Mouse (Mus musculus) urinary bladder, postnatal 36 days (tissue): Measurements from ENCODE around the gene Cox19.
"Not testable (repeated sequence)": the region's sequence is repeated elsewhere in the genome, so short reads cannot be mapped to it uniquely, and the experiment has no call there.

Experiments used
- DNase-seq, 2 experiments: peaks; one replicate each; pipeline ENCODE4 v3.0.0; 2022; ENCODE audit warnings: low spot score in 2 of 2, mixed read lengths in 1 of 2

Cox19 gene

GRCm38 (mm10) chr5:139351134-139351533, at the start of gene Cox19:
TSS of gene Cox19 (minus strand) at chr5:139351418.
- DNase-seq, result no peak

GRCm38 (mm10) chr5:139399991-139400390, 48.8 kb upstream of the Cox19 start:
- DNase-seq, result no peak

DNA sequence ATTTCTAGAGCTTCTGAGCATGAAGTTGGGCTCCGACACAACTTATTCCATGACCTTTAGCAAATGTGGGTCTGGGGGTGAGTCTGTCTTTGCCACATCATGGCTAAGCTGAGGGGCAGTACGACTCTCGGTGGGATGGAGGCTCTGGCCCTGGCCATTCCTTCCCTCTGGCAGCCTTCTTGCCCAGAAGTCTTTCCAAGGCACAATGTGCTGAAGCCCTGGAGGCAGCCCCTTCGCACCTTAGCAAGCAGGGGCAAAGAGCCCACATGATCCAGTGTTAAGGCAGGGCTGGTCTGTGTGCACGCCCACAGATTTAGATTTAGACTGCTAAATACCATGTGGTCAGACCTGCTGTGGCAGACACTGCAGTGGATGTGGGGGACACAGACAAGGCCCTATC, 47.6 kb upstream of the Cox19 start:
- no peak for DNase-seq

GRCm38 (mm10) chr5:139397959-139398753, 46.9 kb upstream of the Cox19 start:
- peak; percentile 86 to 93 for DNase-seq

GRCm38 (mm10) chr5:139397359-139397916, 46.2 kb upstream of the Cox19 start:
- no peak for DNase-seq

DNA sequence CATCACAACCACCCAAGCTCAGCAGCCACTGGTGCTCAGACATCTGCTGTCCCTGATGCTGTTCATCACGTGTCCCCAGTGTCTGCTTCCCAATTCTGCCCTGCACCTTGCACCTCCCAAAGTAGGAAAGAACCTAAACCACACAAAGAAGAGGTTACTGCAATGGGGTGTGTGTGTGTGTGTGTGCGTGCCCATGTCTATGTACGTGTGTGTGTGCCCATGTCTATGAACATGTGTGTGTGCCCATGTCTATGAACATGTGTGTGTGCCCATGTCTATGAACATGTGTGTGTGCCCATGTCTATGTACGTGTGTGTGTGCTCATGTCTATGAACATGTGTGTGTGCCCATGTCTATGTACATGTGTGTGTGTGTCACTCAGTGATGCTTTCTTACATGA, 44.3 kb upstream of the Cox19 start:
- DNase-seq, result no peak

- DNase-seq, result no peak
These were observed 43.2 kb upstream of the Cox19 start for GRCm38 (mm10) chr5:139394399-139394798.

DNA sequence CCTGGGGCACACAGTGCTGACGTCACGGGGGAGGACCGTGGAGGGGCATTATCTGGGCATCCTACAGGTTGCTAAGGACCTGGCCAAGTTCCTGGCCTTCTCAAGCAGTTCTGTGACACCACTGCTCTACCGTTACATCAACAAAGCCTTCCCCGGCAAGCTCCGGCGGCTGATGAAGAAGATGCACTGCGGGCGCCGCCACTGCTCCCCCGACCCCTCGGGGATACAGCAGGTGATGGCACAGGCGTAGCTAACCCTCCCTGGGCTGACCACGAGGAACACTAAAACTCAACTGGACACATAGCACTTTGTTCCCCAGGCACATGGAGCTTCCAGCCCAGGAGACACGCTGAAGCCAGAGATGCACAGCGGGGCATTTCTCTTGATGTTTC, 42.0 kb upstream of the Cox19 start:
- no peak for DNase-seq

- no peak for DNase-seq
These were observed 41.3 kb upstream of the Cox19 start for GRCm38 (mm10) chr5:139392219-139393196.

GRCm38 (mm10) chr5:139391309-139391990, 40.2 kb upstream of the Cox19 start:
- DNase-seq, result no peak

GRCm38 (mm10) chr5:139390324-139391119, 39.3 kb upstream of the Cox19 start:
- not testable (repeated sequence) for DNase-seq

- DNase-seq, result peak; percentile 67 to 84
These were observed 38.5 kb upstream of the Cox19 start for GRCm38 (mm10) chr5:139389676-139390061.

- no peak for DNase-seq
These were observed 37.8 kb upstream of the Cox19 start for GRCm38 (mm10) chr5:139388694-139389675.

DNA sequence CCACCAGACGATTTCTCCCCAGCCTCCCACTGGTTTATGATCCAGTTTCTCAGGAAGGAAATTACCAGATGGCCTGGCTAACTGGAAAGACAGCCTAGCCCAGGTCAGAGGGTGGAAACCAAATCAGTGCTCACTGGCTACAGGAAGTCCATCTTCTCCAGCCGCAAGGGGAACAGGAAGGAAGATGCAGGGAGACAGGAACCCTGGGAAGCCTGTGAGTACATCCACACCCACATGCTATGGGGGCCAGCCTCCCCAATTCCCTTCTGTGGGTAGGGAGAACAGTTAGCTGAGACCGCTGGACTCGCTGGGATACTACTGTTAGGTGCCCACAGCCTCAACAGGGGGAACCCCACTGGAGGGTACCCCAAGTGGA, 37.0 kb upstream of the Cox19 start:
- no peak for DNase-seq

DNA sequence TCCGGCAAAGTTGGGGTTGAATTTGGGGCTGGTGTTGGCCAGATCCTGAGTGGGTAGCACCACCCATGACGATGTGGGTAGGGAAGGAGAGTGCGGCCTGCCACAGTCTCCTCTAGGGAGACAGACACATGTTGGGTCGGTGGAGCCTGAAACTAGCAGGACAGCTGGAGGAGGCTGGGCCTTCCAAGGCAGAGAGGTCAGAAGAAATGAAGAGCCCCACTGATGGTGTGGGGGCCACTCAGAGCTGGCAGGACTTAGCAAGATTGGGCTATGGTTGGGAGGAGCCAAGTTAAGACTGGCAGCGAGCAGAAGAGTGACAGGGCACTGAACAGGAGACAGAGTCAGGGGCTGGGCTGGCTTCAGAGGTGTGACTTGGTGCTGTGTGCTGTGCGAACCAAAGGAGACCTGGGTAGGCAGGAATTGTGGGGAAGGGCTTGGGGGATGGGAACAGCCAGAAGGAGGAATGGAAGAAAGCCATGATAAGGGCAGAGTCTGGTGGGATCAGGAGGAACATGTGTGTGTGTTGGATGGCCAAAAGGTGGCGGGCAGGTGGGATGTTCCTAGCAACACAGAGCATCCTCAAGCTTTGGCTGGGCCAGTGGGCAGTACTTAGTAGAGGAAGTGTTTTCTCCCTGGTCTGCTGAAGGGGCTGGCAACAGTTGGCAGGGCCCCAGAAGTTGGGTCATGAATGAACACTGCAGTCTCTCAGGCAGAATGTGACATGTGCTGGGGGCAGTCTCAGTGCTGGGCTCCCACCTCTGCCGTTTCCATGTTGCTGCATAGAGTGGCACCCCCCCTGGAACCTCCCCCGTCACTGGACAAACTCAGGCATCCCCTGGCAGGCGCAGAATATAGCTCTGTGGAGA, 36.3 kb upstream of the Cox19 start:
- no peak for DNase-seq

- DNase-seq, result no peak
These were observed 34.8 kb upstream of the Cox19 start for GRCm38 (mm10) chr5:139386047-139386446.

- DNase-seq, result peak in 1 of 2 experiments; percentile 61
These were observed 33.3 kb upstream of the Cox19 start for GRCm38 (mm10) chr5:139384531-139384930.

GRCm38 (mm10) chr5:139383234-139383633, 32.0 kb upstream of the Cox19 start:
- no peak for DNase-seq

- DNase-seq, result no peak
These were observed 31.5 kb upstream of the Cox19 start for GRCm38 (mm10) chr5:139382760-139383159.
